Mouse (Mus musculus): ENCODE results near the gene Tuba8.

Gene Tuba8

GRCm38 (mm10) chr6:121246037-121246361 lies 35.5 kb downstream of the Tuba8 start:
- ChIA-PET CTCF (interaction anchor here in 1 of 4 experiments (0.8 kb wide), 1 partner anchor 11 kb away, joined by 4 read pairs; no protein-coding TSS in a partner anchor), POLR2A (interaction anchor here in 2 of 4 experiments (0.6 to 1.1 kb wide), 3 partner anchors 53 to 423 kb away, joined by 3 read pairs; partner anchors contain the start of gene Atp6v1e1 (in 1 of the 2))

GRCm38 (mm10) chr6:121250406-121250805 lies 39.9 kb downstream of the Tuba8 start:
- ChIA-PET POLR2A (interaction anchor here in 1 of 4 experiments (0.6 to 2.0 kb wide), 2 partner anchors 57 to 1143 kb away, joined by 3 to 5 read pairs; no protein-coding TSS in a partner anchor), CTCF (interaction anchor here in 1 of 4 experiments (0.6 kb wide), 1 partner anchor 57 kb away, joined by 5 read pairs; no protein-coding TSS in a partner anchor)

GRCm38 (mm10) chr6:121251256-121251655 lies 40.8 kb downstream of the Tuba8 start:
- ChIA-PET CTCF (interaction anchor here in 2 of 4 experiments (0.6 to 0.7 kb wide), 2 partner anchors 56 to 204 kb away, joined by 3 to 5 read pairs; no protein-coding TSS in a partner anchor), POLR2A (interaction anchor here in 1 of 4 experiments (0.6 to 2.0 kb wide), 4 partner anchors 11 to 287 kb away, joined by 3 to 5 read pairs (median 4); no protein-coding TSS in a partner anchor)

- CTCF ChIA-PET, result interaction anchor here in 2 of 4 experiments (0.7 to 1.1 kb wide), 2 partner anchors 77 to 127 kb away, joined by 3 to 5 read pairs; partner anchors contain the start of gene Pex26 (in 1 of the 2)
- POLR2A ChIA-PET, result interaction anchor here in 1 of 4 experiments (0.6 kb wide), 1 partner anchor 13 kb away, joined by 3 read pairs; no protein-coding TSS in a partner anchor
These were observed 50.1 kb downstream of the Tuba8 start for GRCm38 (mm10) chr6:121260548-121260947.

- ChIA-PET POLR2A (no interaction called here), CTCF (interaction anchor here in 2 of 4 experiments (0.7 to 1.1 kb wide), 2 partner anchors 77 to 126 kb away, joined by 3 to 5 read pairs; partner anchors contain the start of gene Pex26 (in 1 of the 2))
These were observed 50.7 kb downstream of the Tuba8 start for GRCm38 (mm10) chr6:121261233-121261632.

GRCm38 (mm10) chr6:121262004-121262403 lies 51.5 kb downstream of the Tuba8 start:
- ChIA-PET POLR2A (no interaction called here), CTCF (interaction anchor here in 1 of 4 experiments (0.5 kb wide), 1 partner anchor 639 kb away, joined by 3 read pairs; no protein-coding TSS in a partner anchor)

GRCm38 (mm10) chr6:121262496-121262895 lies 52.0 kb downstream of the Tuba8 start:
- POLR2A ChIA-PET, result no interaction called here
- CTCF ChIA-PET, result interaction anchor here in 1 of 4 experiments (0.5 kb wide), 1 partner anchor 640 kb away, joined by 3 read pairs; no protein-coding TSS in a partner anchor

GRCm38 (mm10) chr6:121270156-121270555 lies 59.7 kb downstream of the Tuba8 start:
- ChIA-PET CTCF (interaction anchor here in 1 of 4 experiments (1.4 kb wide), 1 partner anchor 263 kb away, joined by 9 read pairs; no protein-coding TSS in a partner anchor), POLR2A (no interaction called here)

- POLR2A ChIA-PET, result interaction anchor here in 1 of 4 experiments (0.5 kb wide), 1 partner anchor 50 kb away, joined by 3 read pairs; no protein-coding TSS in a partner anchor
- CTCF ChIA-PET, result no interaction called here
These were observed 61.2 kb downstream of the Tuba8 start for GRCm38 (mm10) chr6:121271707-121272074.

- ChIA-PET CTCF (interaction anchor here in 3 of 4 experiments (0.7 to 3.6 kb wide), 5 partner anchors 66 to 289 kb away, joined by 3 to 19 read pairs (median 13); partner anchors contain the start of gene Pex26 (in 1 of the 3)), POLR2A (interaction anchor here in 1 of 4 experiments (0.7 kb wide), 1 partner anchor 88 kb away, joined by 3 read pairs; no protein-coding TSS in a partner anchor)
These were observed 61.7 kb downstream of the Tuba8 start for GRCm38 (mm10) chr6:121272075-121272800.

- CTCF ChIA-PET, result interaction anchor here (0.5 to 3.6 kb wide), 22 partner anchors 8 to 782 kb away, joined by 3 to 19 read pairs (median 4); partner anchors contain the start of genes Iqsec3 (in 1 of the 4) and Pex26 (in 1 of the 4)
- POLR2A ChIA-PET, result interaction anchor here in 2 of 4 experiments (0.9 to 1.1 kb wide), 2 partner anchors 19 to 81 kb away, joined by 3 to 5 read pairs; no protein-coding TSS in a partner anchor
These were observed 63.9 kb downstream of the Tuba8 start for GRCm38 (mm10) chr6:121274356-121274755.
